Comparison of ENCODE assay signal across 12 mouse cellular contexts in the genomic region with DNA sequence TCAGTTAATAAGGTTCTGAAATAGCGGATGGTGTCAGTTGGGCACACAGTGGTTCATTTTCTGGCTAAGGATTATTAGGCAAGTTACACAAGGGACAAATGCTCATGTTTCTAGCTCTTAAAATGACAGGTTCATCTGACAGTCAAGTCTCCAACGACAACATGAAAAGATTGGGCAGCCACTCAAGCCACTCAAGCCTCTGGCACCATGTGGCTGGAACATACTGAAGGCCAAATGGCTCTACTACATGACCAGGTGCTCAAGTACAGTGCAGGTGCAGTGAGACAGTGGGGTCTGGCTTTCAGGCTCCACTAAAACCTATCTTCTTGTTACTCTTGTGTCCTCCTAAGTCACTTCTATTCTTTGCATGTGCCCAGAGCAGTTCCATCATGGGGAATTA.
"Had no signal": no experiment of that assay in that cellular context is flagged by ENCODE, and none has a peak within 500 bp of the region (broad histone marks: within the 10 kb centered on the region; RNA-seq: fewer than 3 reads in every experiment).

No protein-coding gene starts in this region.

- DNase-seq: cerebellum, adult 9-10 months; cerebellum, adult 9-11 months; embryo, embryonic 11 days; forebrain, postnatal 0 days; gastrocnemius, adult 2 months; gastrocnemius, postnatal 10 days; gastrocnemius, postnatal 14 days; gastrocnemius, postnatal 25 days; gastrocnemius, postnatal 36 days; heart, adult 11 months; heart, adult 18-20 months; heart, adult 2 months had no signal
